Mouse (Mus musculus): ENCODE data around the gene Selenos.
"Not testable (repeated sequence)": the region's sequence is repeated elsewhere in the genome, so short reads cannot be mapped to it uniquely, and the experiment has no call there.

The Selenos gene

DNA sequence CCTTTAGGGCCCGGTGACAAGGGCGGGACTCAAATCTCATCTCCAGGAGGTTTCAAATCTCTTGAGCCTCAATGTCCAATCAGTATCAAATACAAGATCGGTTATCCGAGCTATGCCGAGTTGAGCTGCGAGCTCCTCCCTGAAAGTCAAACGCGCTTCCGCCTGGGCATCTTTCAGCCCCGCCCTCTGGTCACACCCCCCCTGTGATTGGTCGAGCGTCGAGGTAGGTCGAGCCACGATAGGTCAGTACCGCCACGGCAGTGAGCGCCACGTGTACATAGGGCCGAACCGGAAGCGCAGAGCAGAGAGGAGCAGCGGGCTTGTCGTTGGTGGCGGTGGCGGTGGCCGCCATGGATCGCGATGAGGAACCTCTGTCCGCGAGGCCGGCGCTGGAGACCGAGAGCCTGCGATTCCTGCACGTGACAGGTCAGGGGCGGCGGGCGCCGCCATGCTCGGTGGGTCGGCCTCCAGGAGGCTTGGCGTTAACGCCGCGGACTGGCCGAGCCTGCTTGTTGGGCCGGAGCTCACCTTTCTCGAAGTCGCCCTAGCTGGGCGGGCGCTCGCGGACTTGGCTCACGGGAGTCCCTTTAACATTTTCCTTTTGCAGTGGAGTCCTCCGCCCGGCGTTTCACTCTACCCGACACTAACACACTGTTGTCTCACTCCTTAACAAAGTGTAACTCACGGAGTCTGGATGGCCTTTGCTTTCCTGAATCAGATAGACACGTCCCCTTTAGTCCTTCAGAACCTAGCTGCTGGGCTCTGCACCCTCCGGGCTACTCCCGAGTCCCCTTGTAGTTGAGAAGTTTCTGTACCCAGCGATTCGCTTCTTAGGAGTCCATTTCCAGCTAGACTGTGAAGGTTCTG lies at the start of gene Selenos:
Gene Selenos (plus strand): TSS at position 286 of the 867 bp plus-strand sequence.
- DNase-seq (ENCODE audit: low spot score in 2 of 2), result peak; percentile 95 to 96

DNA sequence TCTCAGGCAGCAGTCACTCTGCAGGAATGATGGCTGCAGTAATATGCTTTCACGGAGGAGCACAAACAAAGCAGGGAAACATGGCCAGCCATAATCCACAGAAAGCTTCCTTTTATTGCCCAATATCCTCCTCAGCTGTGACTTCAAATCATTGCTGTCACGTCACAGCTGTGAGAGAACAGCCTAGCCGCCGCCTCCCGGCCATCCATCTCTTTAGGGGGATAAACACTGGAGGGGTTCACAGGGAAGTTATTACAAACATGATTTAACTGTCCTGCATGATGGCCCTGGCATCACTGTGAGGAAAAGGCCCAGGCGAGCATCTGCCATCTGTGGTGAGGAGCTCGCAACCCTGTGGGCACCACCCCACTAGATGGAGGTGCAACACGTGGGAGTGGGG lies 42.6 kb upstream of the Selenos start:
- no peak for DNase-seq (ENCODE audit: low spot score in 2 of 2)

- no peak for DNase-seq (ENCODE audit: low spot score in 2 of 2)
Observed at GRCm38 (mm10) chr7:66038261-66038660, 41.2 kb upstream of the Selenos start.

GRCm38 (mm10) chr7:66038730-66039129 lies 40.7 kb upstream of the Selenos start:
- no peak for DNase-seq (ENCODE audit: low spot score in 2 of 2)

DNA sequence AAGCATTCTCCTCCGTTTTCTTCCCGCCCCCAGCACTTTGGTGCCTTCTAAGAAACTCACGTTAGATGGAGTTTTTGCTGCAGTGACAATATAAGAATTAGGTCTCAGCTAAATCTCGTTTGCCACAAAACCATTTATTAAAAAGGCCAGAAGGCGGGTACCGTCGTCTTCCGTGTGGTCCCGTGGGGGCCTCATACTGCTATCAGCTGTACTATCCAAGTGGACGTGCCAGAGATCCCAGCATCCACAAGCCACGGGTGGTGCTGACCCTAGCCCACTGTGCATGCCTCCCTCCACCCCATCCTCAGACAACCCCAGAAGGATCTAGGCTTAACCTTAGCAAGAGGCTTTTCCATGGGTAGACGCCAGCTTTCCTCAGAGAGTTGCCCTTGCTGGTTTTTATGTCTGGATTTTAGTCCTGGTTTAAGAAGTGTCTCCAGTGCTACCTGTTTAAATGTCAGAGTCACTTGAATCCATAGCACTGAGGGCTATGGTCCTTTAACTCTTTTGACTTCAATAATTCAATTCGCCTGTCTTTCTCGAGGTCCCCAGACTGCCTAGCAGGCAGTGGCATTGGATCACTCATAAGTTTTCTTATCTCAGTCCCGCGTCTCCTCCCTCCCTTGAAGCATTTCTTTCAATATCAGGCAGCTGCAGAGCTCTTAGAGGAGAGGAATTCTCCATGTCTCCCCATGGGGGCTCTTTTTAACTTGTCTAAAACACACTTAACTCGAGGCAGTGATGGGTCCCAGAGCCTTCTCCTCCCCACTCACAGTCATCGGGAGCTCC lies 39.2 kb upstream of the Selenos start:
- no peak for DNase-seq (ENCODE audit: low spot score in 2 of 2)

DNA sequence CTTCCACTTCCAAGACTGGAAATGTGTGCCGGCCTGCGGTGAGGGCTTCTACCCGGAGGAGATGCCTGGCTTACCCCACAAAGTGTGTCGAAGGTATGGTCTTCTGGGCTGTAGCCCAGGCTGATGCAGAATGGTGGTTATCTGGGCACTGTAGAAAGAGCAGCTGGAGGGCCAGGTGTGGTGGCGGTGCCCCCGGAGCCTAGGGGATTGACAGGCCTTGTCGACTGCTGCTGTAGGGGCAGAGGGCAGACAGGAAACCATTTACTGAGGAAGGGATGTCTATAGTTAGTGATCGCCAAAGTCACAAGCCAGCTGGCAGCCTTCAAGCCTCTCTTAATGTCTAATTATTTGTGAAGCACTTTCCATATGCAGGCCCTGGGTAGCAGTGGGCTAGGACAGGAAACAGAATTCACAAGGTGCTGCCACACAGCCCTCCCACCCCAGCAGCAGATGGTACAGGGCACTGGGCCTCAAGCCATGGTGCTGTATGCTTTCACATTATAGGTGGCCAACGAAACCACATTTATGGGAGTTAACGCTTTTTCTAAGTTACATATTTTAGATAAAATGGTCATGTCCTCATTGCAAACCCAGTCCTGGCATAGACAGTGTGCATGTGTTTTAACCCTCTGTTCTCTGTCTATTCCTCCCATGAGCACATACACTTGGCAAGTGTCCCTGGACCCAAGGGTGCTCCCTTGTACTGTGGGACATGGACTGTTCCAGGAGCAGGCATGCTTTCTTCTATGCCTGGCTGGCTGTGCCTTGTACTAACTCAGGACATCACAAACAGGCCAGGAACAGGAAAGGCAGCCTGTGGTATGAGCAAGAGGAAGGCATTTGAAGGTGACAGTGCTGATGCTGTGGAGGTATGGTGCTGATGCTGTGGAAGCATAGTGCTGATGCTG lies 35.6 kb upstream of the Selenos start, which contains the start of gene Gm45213:
Gene Gm45213 (plus strand): TSS at position 51 of the 908 bp plus-strand sequence.
- DNase-seq (ENCODE audit: low spot score in 2 of 2), result no peak

DNA sequence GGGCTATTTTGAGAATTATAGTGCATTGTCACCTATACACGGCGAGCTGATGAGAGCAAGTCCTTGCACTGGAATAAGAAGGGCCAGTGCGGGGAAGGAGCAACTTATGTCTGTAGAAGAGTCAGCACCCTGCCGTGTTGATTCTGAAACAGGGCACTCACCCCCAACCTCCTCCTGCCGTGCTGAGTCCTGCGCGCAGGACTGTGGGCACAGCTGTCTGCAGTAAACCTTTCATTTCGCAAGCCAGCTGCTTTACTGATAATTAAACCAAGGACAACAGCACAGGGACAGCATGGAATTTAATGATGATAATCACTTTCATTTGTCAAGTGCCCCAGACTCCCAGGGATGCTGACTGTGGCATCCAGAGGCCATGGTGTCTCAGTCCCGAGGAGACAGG lies 34.8 kb upstream of the Selenos start:
- no peak for DNase-seq (ENCODE audit: low spot score in 2 of 2)

DNA sequence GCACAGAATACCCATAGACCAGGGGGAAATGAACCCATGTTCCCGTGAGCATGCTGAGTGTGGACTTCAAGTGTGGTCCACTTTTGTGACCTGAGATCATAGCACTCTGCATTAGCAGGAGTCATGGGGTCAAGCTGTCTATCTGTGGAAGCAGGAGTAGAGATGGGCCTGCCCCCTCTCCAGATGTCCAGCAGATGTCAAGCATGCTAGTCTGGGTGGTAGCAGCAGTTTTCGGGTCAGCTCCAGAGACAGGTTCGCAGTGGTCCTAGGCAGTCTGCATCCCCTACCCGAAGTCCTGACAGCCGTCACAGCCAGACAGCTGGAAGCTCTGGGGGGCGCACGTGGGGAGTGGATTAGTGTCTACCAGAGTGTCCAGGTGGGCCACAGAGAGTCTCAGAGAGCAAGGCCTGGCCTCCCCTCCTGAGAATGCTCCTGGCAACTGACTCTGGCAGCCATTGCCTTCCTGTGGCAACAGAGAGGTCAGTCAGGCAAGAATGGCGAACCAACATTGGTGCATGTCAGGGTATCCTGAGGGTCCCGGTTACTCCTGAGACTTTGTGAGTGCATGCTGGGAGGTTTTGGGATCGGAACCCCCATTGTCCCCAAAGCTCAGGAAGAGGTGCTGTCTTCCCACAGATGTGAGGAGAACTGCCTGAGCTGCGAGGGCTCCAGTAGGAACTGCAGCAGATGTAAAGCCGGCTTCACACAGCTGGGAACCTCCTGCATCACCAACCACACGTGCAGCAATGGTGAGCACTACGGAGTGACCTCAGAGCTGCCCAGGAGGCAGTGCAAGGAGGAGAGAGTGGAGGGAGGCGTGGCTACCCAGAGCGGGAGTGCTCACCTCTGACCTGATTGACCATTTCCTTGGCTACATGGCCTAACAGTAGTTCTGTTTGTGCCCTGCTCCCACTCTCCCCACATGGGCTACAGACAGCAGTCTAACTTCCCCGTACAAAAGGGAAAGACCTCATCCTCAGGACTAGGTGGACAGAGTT lies 32.2 kb upstream of the Selenos start:
- no peak for DNase-seq (ENCODE audit: low spot score in 2 of 2)

DNA sequence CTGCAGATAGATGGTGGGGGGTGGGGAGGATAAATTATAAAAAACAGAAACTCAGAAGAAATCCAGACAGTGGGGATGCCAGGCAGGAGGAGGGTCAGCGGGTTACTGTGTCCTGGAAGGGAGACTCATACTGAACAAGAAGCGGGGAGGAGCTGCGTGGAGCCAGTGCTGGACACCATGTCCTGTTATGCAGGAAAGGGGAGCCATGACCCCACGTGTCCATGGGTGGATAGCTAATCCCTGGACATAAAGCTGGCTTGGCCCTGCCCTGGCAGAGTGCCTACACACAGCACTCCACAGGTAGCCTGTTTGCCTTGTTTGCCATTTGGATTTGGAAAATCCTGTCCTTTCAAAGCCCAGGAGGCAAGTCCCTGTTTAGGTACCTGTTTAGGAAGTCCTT lies 31.5 kb upstream of the Selenos start:
- DNase-seq (ENCODE audit: low spot score in 2 of 2), result no peak

GRCm38 (mm10) chr7:66048446-66049230 lies 30.8 kb upstream of the Selenos start:
- DNase-seq (ENCODE audit: low spot score in 2 of 2), result no peak

DNA sequence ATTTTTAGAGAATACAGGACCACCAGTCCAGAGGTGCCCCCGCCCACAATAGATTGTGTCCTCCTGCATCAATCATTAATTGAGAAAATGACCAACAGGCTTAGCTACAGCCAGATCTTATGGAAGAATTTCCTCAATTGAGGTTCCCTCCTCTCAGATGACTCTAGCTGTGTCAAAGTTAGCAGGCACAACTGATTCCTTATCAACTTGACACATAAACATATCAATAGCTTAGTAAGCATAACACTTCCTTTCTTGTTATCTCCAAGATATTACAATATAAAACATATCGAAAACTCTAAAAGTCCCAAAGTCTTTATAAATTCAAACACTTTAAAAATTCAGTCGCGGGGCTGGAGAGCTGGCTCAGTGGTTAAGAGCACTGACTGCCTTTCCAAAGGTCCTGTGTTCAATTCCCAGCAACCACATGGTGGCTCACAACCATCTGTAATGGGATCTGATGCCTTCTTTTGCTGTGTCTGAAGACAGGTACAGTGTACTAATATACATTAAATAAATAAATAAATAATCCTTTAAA lies 25.4 kb upstream of the Selenos start:
- DNase-seq (ENCODE audit: low spot score in 2 of 2), result no peak

DNA sequence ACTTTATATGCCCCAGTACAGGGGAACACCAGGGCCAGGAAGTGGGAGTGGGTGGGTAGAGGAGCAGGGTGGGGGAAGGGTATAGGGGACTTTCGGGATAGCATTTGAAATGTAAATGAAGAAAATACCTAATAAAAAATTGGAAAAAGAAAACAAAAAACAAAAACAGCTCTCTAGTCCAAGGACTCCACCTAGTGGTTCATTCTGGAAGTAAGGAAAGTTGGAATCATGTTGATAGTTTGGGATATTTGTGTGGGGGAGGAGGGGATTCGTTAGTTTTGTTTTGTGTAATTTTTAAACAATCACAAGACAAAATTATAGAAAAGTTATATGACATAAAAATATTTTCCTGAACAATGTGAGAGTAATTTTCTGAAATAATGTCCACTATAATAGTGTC lies 24.1 kb upstream of the Selenos start:
- not testable (repeated sequence) for DNase-seq (ENCODE audit: low spot score in 2 of 2)

GRCm38 (mm10) chr7:66058703-66059102 lies 20.7 kb upstream of the Selenos start, which contains the start of gene Snrpa1:
TSS of gene Snrpa1 (plus strand) at chr7:66059003.
- DNase-seq (ENCODE audit: low spot score in 2 of 2), result no peak

GRCm38 (mm10) chr7:66060066-66060956 lies 19.1 kb upstream of the Selenos start:
- peak; percentile 68 to 85 for DNase-seq (ENCODE audit: low spot score in 2 of 2)

DNA sequence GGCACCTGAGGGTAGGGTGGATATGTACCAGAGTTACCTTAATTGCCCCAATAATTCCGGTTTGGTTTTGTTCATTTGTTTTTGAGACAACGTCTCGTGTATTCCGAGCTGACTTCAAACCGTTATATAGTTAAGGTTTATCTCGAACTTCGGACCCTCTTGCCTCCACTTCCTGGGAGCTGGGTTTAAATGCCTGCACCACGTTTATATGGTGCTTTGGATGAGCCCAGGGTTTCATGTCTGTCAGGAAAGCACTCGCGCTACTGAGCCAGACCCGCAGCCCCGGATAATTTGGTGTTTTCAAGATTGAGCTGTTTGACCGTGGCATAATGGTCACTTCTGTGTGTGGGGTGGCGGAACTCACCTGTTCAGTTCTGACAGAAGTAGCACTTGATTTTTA lies 18.4 kb upstream of the Selenos start:
- no peak for DNase-seq (ENCODE audit: low spot score in 2 of 2)

- DNase-seq (ENCODE audit: low spot score in 2 of 2), result no peak
Observed at GRCm38 (mm10) chr7:66076411-66076810, 3.0 kb upstream of the Selenos start.

GRCm38 (mm10) chr7:66080231-66080613 lies 773 bp downstream of the Selenos start:
- DNase-seq (ENCODE audit: low spot score in 2 of 2), result no peak

- no peak for DNase-seq (ENCODE audit: low spot score in 2 of 2)
Observed at GRCm38 (mm10) chr7:66083757-66084156, 4.3 kb downstream of the Selenos start.

All from frontal cortex, postnatal 10 days (tissue).